Mouse (Mus musculus) intestine, postnatal 0 days (tissue): ENCODE results near the gene Cish. TPM values are rescaled to one million over a fixed set of nuclear protein-coding genes. Genes with fewer than 3 reads are reported as not detected.

Experiments used
- ATAC-seq: fragments of 200-750 bp; cut with Nextera tagmentation; 2 replicates; pipeline ENCODE4 v1.8.0; 2017; ENCODE audit warnings: mild to moderate bottlenecking, moderate TSS enrichment, moderate library complexity
- H3K27ac ChIP-seq: fragments of 300-500 bp; sonication (generic); 2 replicates; pipeline ENCODE4 v1.5.1; 2014; ENCODE audit warnings: mild to moderate bottlenecking, low read depth, low read length, moderate library complexity
- H3K27me3 ChIP-seq: fragments of 300-500 bp; sonication (generic); replicated peaks from 2 replicates; pipeline ENCODE4 v1.6.1; 2014; ENCODE audit warnings: low read length, mixed read lengths; ENCODE audit not compliant: control insufficient read depth, insufficient read depth
- H3K36me3 ChIP-seq: fragments of 300-500 bp; sonication (generic); 2 replicates; pipeline ENCODE4 v1.6.1; 2014; ENCODE audit warnings: mild to moderate bottlenecking, moderate library complexity; ENCODE audit not compliant: control insufficient read depth, insufficient read depth
- H3K4me1 ChIP-seq: fragments of 300-500 bp; sonication (generic); replicated peaks from 2 replicates; pipeline ENCODE4 v1.6.1; 2014; ENCODE audit warnings: antibody characterized with exemption, low read length, mixed read lengths; ENCODE audit not compliant: control insufficient read depth, insufficient read depth
- H3K4me2 ChIP-seq: fragments of 300-500 bp; sonication (generic); replicated peaks from 2 replicates; pipeline ENCODE4 v1.6.1; 2014; ENCODE audit warnings: low read depth, mild to moderate bottlenecking, moderate library complexity
- H3K4me3 ChIP-seq: fragments of 300-500 bp; sonication (generic); 2 replicates; pipeline ENCODE4 v1.5.1; 2014; ENCODE audit warnings: low read depth, low read length
- H3K9ac ChIP-seq: fragments of 300-500 bp; sonication (generic); 2 replicates; pipeline ENCODE4 v1.6.1; 2014; ENCODE audit warnings: mild to moderate bottlenecking, low read depth, low read length
- H3K9me3 ChIP-seq: fragments of 300-500 bp; sonication (generic); 2 replicates; pipeline ENCODE4 v1.6.1; 2016; ENCODE audit warnings: mixed run types; ENCODE audit not compliant: control insufficient read depth
- CTCF ChIP-seq: sonication (generic); IDR thresholded peaks from 2 replicates; pipeline ENCODE4 v1.5.1; 2016; ENCODE audit warnings: low read depth, mild to moderate bottlenecking, control low read depth, antibody characterized with exemption, moderate library complexity
- WGBS: fragments of 180-500 bp; shearing (Covaris S2); extraction: QIAGEN DNeasy Blood & Tissue Kit; methylation state at CpG from one replicate; pipeline ENCODE4 v1.1.7; 2014; 5-methylcytosine and 5-hydroxymethylcytosine counted together
- polyA plus RNA-seq: library from polyadenylated mRNA; unstranded; fragments of >200 nt; fragmentation: Nextera tagmentation; extraction: Ambion mirVana; gene quantifications from 2 replicates; pipeline ENCODE4 v1.2.1, GENCODE M21; 2015

Gene Cish
- polyA plus RNA-seq, 1 experiment from 2014 or later = 12.1 TPM

DNA sequence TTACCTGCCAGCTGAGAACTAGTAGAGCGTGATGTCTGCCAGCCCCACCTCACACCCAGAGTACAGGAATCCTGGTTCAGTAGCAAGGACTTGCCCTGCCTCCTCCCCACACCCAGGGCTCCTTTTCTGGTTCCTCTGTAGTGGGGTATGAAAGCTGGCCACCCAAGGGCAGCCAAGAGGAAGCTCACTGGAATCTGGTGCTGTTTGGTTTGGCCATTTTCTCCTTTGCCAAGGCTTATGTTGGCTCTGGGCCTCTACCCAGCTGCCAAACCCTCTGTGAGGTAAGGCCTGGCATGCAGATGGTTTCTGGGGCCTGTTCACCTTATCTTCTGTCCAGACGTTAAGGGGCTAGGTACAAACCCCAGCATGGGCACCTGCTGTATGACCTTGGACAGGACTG, 20.0 kb downstream of the Cish start:
- no peak overlapping the region for H3K4me2 ChIP-seq
- no peak for ATAC-seq
- no peak overlapping the region for H3K4me3 ChIP-seq
- no peaks in the 10 kb centered on the region for H3K27me3 ChIP-seq
- no peak for TF ChIP-seq CTCF
- peaks cover 5% of the 10 kb centered on the region for H3K4me1 ChIP-seq
- H3K9me3 ChIP-seq = no peaks in the 10 kb centered on the region
- no peak overlapping the region for H3K27ac ChIP-seq
- WGBS = 86% methylated on average over 2 of the region's 2 CpGs
- H3K36me3 ChIP-seq = no peaks in the 10 kb centered on the region
- no peak overlapping the region for H3K9ac ChIP-seq

DNA sequence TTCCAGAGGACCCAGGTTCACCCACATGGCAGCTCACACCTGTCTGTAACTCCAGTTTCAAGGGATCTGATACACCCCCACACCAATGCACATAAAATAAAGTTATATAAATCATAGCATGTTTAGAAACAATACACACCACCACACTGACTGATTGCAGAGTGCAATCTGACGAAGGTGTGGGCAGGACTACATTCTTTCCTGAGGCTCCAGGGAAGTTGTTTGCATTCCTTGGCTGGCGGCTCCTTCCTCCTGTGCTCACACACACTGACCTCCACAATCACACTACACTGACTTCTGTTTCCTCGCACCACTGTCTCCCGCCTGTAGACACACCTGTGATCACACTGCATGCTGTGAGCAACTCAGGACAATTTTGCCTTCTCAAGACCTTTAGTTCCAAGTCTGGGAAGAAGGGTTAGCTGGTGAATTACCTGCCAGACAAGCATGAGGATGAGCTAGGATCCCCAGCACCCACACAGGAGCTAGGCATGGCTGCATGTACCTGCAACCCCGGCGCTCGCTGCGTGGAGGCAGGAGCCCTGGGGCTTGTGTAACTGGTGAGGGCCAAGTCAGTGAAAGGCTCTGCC, 26.7 kb downstream of the Cish start:
- ATAC-seq = no peak
- Histone ChIP-seq H3K4me3 (no peak overlapping the region), H3K27me3 (no peaks in the 10 kb centered on the region), H3K27ac (no peak overlapping the region), H3K9ac (no peak overlapping the region), H3K36me3 (no peaks in the 10 kb centered on the region), H3K9me3 (no peaks in the 10 kb centered on the region), H3K4me1 (0 out of 2 replicates have a peak, but pooled peaks cover 3% of the 10 kb centered on the region), H3K4me2 (no peak overlapping the region)
- no peak for TF ChIP-seq CTCF
- 59% methylated on average over 8 of the region's 8 CpGs for WGBS

- Histone ChIP-seq H3K27ac (no peak overlapping the region), H3K9me3 (no peaks in the 10 kb centered on the region), H3K4me1 (0 out of 2 replicates have a peak, but pooled peaks cover 3% of the 10 kb centered on the region), H3K4me3 (no peak overlapping the region), H3K4me2 (no peak overlapping the region), H3K27me3 (no peaks in the 10 kb centered on the region), H3K36me3 (no peaks in the 10 kb centered on the region), H3K9ac (no peak overlapping the region)
- 67% methylated on average over 6 of the region's 6 CpGs for WGBS
- ATAC-seq = no peak
- TF ChIP-seq CTCF = no peak
These were observed 27.7 kb downstream of the Cish start for GRCm38 (mm10) chr9:107323558-107323957.

DNA sequence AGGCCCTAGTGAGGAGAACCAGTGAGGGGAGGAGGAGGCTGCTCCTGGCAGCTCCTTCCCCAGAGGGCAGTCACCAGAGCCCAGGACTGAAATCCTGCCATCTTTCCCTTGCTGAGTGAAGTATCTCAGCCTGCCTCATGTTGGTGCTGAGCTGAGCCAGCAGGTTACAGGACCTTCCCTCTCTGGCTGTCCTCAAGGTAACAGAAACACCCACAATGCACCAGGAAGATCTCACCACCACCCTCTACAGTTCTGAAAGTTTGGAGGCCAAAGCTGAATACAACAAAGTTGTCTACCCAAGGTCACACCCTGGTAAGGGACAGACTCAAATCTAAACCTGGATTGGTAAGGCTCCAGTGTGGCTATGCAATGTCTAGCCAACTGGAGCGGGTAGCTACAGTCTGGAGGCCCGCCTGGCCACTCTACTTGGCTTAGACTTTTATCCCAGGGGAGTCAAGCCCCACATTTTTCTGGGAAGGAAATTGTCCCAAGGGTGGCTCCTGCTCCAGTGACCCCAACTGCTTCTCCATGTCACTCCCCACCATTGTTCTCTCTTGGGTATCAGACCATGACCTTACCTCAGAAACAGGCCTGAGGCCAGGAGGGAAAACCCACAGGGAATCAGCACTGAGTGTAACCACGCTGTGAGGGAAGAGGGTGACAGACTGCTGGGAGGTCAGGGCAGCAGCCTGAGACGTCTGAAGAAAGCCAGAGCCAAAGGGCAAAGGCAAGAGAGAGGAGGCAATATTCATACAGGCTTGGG, 29.2 kb downstream of the Cish start:
- no peak overlapping the region for H3K4me3 ChIP-seq
- H3K36me3 ChIP-seq = no peaks in the 10 kb centered on the region
- H3K27me3 ChIP-seq = no peaks in the 10 kb centered on the region
- TF ChIP-seq CTCF = no peak
- 68% methylated on average over 4 of the region's 4 CpGs for WGBS
- H3K9ac ChIP-seq = no peak overlapping the region
- ATAC-seq = no peak
- no peak overlapping the region for H3K4me2 ChIP-seq
- H3K4me1 ChIP-seq = 0 out of 2 replicates have a peak, but pooled peaks cover 3% of the 10 kb centered on the region
- no peak overlapping the region for H3K27ac ChIP-seq
- H3K9me3 ChIP-seq = no peaks in the 10 kb centered on the region

DNA sequence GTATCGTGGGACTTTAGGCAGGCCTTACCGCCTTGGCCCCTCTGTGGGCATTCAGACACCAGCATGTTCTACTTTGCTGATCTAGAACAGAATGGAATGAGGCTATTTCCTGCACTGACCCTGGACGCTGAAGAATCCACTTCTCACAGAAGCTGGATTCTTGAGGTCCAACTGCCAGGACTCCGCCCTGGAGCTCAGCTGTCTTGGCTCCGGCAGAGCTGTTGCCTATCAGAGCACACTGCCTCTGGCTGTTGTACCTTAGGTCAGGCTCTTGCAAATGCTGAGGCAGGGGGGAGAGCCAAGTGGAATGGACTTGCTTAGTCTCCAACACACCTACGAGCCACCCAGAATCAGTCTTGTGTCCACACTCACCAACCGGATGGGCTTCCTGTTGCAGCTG, 30.1 kb downstream of the Cish start:
- no peak for ATAC-seq
- TF ChIP-seq CTCF = no peak
- no peaks in the 10 kb centered on the region for H3K36me3 ChIP-seq
- H3K27me3 ChIP-seq = no peaks in the 10 kb centered on the region
- WGBS = 84% methylated on average over 7 of the region's 7 CpGs
- no peak overlapping the region for H3K27ac ChIP-seq
- 0 out of 2 replicates have a peak, but pooled peaks cover 3% of the 10 kb centered on the region for H3K4me1 ChIP-seq
- H3K9ac ChIP-seq = no peak overlapping the region
- H3K4me2 ChIP-seq = no peak overlapping the region
- H3K4me3 ChIP-seq = no peak overlapping the region
- H3K9me3 ChIP-seq = no peaks in the 10 kb centered on the region

- H3K4me2 ChIP-seq = no peak overlapping the region
- no peak overlapping the region for H3K27ac ChIP-seq
- peaks cover 9% of the 10 kb centered on the region; the same call in 1 of the 2 replicates for H3K36me3 ChIP-seq
- H3K4me1 ChIP-seq = no peaks in the 10 kb centered on the region
- no peak for TF ChIP-seq CTCF
- H3K9me3 ChIP-seq = no peaks in the 10 kb centered on the region
- ATAC-seq = no peak
- 90% methylated on average over 16 of the region's 16 CpGs for WGBS
- H3K4me3 ChIP-seq = no peak overlapping the region
- H3K27me3 ChIP-seq = no peaks in the 10 kb centered on the region
- no peak overlapping the region for H3K9ac ChIP-seq
These were observed 32.2 kb downstream of the Cish start for GRCm38 (mm10) chr9:107327879-107328620.
